Mouse (Mus musculus): Measurements from ENCODE around the gene Gna11. TPM values are rescaled to one million over a fixed set of nuclear protein-coding genes. Genes with fewer than 3 reads are reported as not detected.

The Gna11 gene
- 15.2 TPM for total RNA-seq (2023)

GRCm38 (mm10) chr10:81545161-81545747 is at the start of gene Gna11:
Gna11 (minus strand) TSS chr10:81545190.

GRCm38 (mm10) chr10:81574081-81575056 is 29.4 kb upstream of the Gna11 start, which contains the start of gene Tle2:
Tle2 (plus strand) TSS chr10:81574561.

GRCm38 (mm10) chr10:81559163-81559626 is 14.2 kb upstream of the Gna11 start, which contains the start of gene Aes:
Aes (plus strand) TSS chr10:81559488.

GRCm38 (mm10) chr10:81524051-81524605 is 20.9 kb downstream of the Gna11 start, which contains the start of gene Gna15:
Gna15 (minus strand) TSS chr10:81524225.

GRCm38 (mm10) chr10:81500032-81500431 is 45.0 kb downstream of the Gna11 start, which contains the start of gene S1pr4:
S1pr4 (minus strand) TSS chr10:81500132.

GRCm38 (mm10) chr10:81496264-81496901 is 48.6 kb downstream of the Gna11 start, which contains the start of gene Ncln:
Ncln (minus strand) TSS chr10:81496392.

GRCm38 (mm10) chr10:81482533-81482889 is 62.5 kb downstream of the Gna11 start, which contains the start of gene Celf5:
Celf5 (minus strand) TSS chr10:81482709.

Other genes with a start within 250 kb of the Gna11 start
- gene Cactin, start 224.1 kb downstream of the Gna11 start, total RNA-seq (2023), result 42.7 TPM
- 16.5 TPM for gene Tbxa2r, start 216.5 kb downstream of the Gna11 start, total RNA-seq (2023)
- gene Gipc3, start 201.9 kb downstream of the Gna11 start, total RNA-seq (2023), result 0.21 TPM
- 51.8 TPM for gene Hmg20b, start 194.7 kb downstream of the Gna11 start, total RNA-seq (2023)
- gene Mfsd12, start 187.7 kb downstream of the Gna11 start, total RNA-seq (2023), result 4.4 TPM
- gene 4930404N11Rik, start 179.4 kb downstream of the Gna11 start, total RNA-seq (2023), result 4.9 TPM
- gene Fzr1, start 166.7 kb downstream of the Gna11 start, total RNA-seq (2023), result 35.7 TPM
- gene Dohh, start 160.8 kb downstream of the Gna11 start, total RNA-seq (2023), result 28.8 TPM
- gene Gm48551, start 160.7 kb downstream of the Gna11 start, total RNA-seq (2023), result 4.5 TPM
- gene Gm48552, start 156.2 kb downstream of the Gna11 start, total RNA-seq (2023), result 3.5 TPM
- gene Smim24, start 152.1 kb downstream of the Gna11 start, total RNA-seq (2023), result 3.1 TPM
- gene Nfic, start 89.6 kb downstream of the Gna11 start, total RNA-seq (2023), result 21.0 TPM
- gene Celf5, start 62.5 kb downstream of the Gna11 start, total RNA-seq (2023), result not detected
- 148 TPM for gene Ncln, start 48.8 kb downstream of the Gna11 start, total RNA-seq (2023)
- gene S1pr4, start 45.1 kb downstream of the Gna11 start, total RNA-seq (2023), result 110 TPM
- gene Gna15, start 21.0 kb downstream of the Gna11 start, total RNA-seq (2023), result 2.1 TPM
- 523 TPM for gene Aes, start 14.3 kb upstream of the Gna11 start, total RNA-seq (2023)
- gene Tle2, start 29.4 kb upstream of the Gna11 start, total RNA-seq (2023), result 4.3 TPM
- not detected for gene Tle6, start 55.9 kb upstream of the Gna11 start, total RNA-seq (2023)
- gene BC025920, start 61.1 kb upstream of the Gna11 start, total RNA-seq (2023), result 4.0 TPM
- gene Sirt6, start 82.6 kb upstream of the Gna11 start, total RNA-seq (2023), result 21.5 TPM
- gene Ankrd24, start 83.3 kb upstream of the Gna11 start, total RNA-seq (2023), result 5.2 TPM
- gene Gm10778, start 103.9 kb upstream of the Gna11 start, total RNA-seq (2023), result 1.2 TPM
- 12.0 TPM for gene Zfp433, start 159.6 kb upstream of the Gna11 start, total RNA-seq (2023)
- gene Gm3055, start 226.0 kb upstream of the Gna11 start, total RNA-seq (2023), result 5.5 TPM

Measured in CD4-positive naive resting alpha-beta T cell, adult 76 days (primary cell).